Mouse (Mus musculus): Measurements from ENCODE around the gene Ubac2. TPM values are rescaled to one million over a fixed set of nuclear protein-coding genes. Genes with fewer than 3 reads are reported as not detected.
A peak's percentile ranks its signal among the peaks of the same experiment; 100 is the strongest.
"Not testable (repeated sequence)": the region's sequence is repeated elsewhere in the genome, so short reads cannot be mapped to it uniquely, and the experiment has no call there.

The Ubac2 gene
- polyA plus RNA-seq, 1 experiment: 47.1 TPM

GRCm38 (mm10) chr14:122056871-122057270 is 178.5 kb downstream of the Ubac2 start:
- no peak for TF ChIP-seq POLR2A (IDR thresholded peaks at IDR 0.05; ENCODE audit: borderline replicate concordance, extremely low read depth, low read depth, low read length)
- no peak for TF ChIP-seq CTCF (IDR thresholded peaks at IDR 0.05; ENCODE audit: insufficient read depth, low read length)
- Histone ChIP-seq H3K4me3 (replicated peaks; ENCODE audit: extremely low read depth, low read depth, low read length) (no peak overlapping the region), H3K4me1 (ENCODE audit: control insufficient read depth, insufficient read depth, low read length) (no peaks in the 10 kb centered on the region)
- DNase-seq: no peak
- whole genome bisulfite sequencing: 70% methylated on average over 6 of the region's 6 CpGs

GRCm38 (mm10) chr14:122057941-122058346 is 179.5 kb downstream of the Ubac2 start:
- DNase-seq: no peak
- Histone ChIP-seq H3K4me3 (replicated peaks; ENCODE audit: extremely low read depth, low read depth, low read length) (no peak overlapping the region), H3K4me1 (ENCODE audit: control insufficient read depth, insufficient read depth, low read length) (no peaks in the 10 kb centered on the region)
- TF ChIP-seq POLR2A (IDR thresholded peaks at IDR 0.05; ENCODE audit: borderline replicate concordance, extremely low read depth, low read depth, low read length): no peak
- TF ChIP-seq CTCF (IDR thresholded peaks at IDR 0.05; ENCODE audit: insufficient read depth, low read length): no peak
- WGBS: 24% methylated on average over 2 of the region's 2 CpGs

GRCm38 (mm10) chr14:122060642-122061041 is 182.2 kb downstream of the Ubac2 start:
- 5% methylated on average over 3 of the region's 3 CpGs for WGBS
- peak; percentile 77 for DNase-seq
- no peaks in the 10 kb centered on the region; the same call in 1 of the 2 replicates for H3K4me1 ChIP-seq (ENCODE audit: control insufficient read depth, insufficient read depth, low read length)
- no peak overlapping the region for H3K4me3 ChIP-seq (replicated peaks; ENCODE audit: extremely low read depth, low read depth, low read length)
- no peak for TF ChIP-seq POLR2A (IDR thresholded peaks at IDR 0.05; ENCODE audit: borderline replicate concordance, extremely low read depth, low read depth, low read length)
- peak; percentile 88 for TF ChIP-seq CTCF (IDR thresholded peaks at IDR 0.05; ENCODE audit: insufficient read depth, low read length)

GRCm38 (mm10) chr14:122061376-122061775 is 183.0 kb downstream of the Ubac2 start:
- no peak for DNase-seq
- Histone ChIP-seq H3K4me3 (replicated peaks; ENCODE audit: extremely low read depth, low read depth, low read length) (no peak overlapping the region), H3K4me1 (ENCODE audit: control insufficient read depth, insufficient read depth, low read length) (peaks cover 4% of the 10 kb centered on the region; the same call in 1 of the 2 replicates)
- TF ChIP-seq CTCF (IDR thresholded peaks at IDR 0.05; ENCODE audit: insufficient read depth, low read length): no peak
- TF ChIP-seq POLR2A (IDR thresholded peaks at IDR 0.05; ENCODE audit: borderline replicate concordance, extremely low read depth, low read depth, low read length): no peak
- WGBS: 82% methylated on average over 6 of the region's 6 CpGs

GRCm38 (mm10) chr14:122062411-122063090 is 184.1 kb downstream of the Ubac2 start:
- Histone ChIP-seq H3K4me1 (ENCODE audit: control insufficient read depth, insufficient read depth, low read length) (peaks cover 4% of the 10 kb centered on the region; the same call in 1 of the 2 replicates), H3K4me3 (replicated peaks; ENCODE audit: extremely low read depth, low read depth, low read length) (no peak overlapping the region)
- DNase-seq: no peak
- TF ChIP-seq POLR2A (IDR thresholded peaks at IDR 0.05; ENCODE audit: borderline replicate concordance, extremely low read depth, low read depth, low read length): no peak
- TF ChIP-seq CTCF (IDR thresholded peaks at IDR 0.05; ENCODE audit: insufficient read depth, low read length): no peak
- WGBS: 80% methylated on average over 10 of the region's 10 CpGs

- peaks cover 4% of the 10 kb centered on the region; the same call in 1 of the 2 replicates for H3K4me1 ChIP-seq (ENCODE audit: control insufficient read depth, insufficient read depth, low read length)
- 54% methylated on average over 5 of the region's 5 CpGs for WGBS
- no peak for DNase-seq
- H3K4me3 ChIP-seq (replicated peaks; ENCODE audit: extremely low read depth, low read depth, low read length): no peak overlapping the region
- no peak for TF ChIP-seq POLR2A (IDR thresholded peaks at IDR 0.05; ENCODE audit: borderline replicate concordance, extremely low read depth, low read depth, low read length)
These were observed 185.2 kb downstream of the Ubac2 start for GRCm38 (mm10) chr14:122063599-122063998.

GRCm38 (mm10) chr14:122064519-122064918 is 186.1 kb downstream of the Ubac2 start:
- peak; percentile 62 for DNase-seq
- Histone ChIP-seq H3K4me3 (replicated peaks; ENCODE audit: extremely low read depth, low read depth, low read length) (no peak overlapping the region), H3K4me1 (ENCODE audit: control insufficient read depth, insufficient read depth, low read length) (peaks cover 4% of the 10 kb centered on the region; the same call in 1 of the 2 replicates)
- 2% methylated on average over 2 of the region's 2 CpGs for WGBS
- TF ChIP-seq POLR2A (IDR thresholded peaks at IDR 0.05; ENCODE audit: borderline replicate concordance, extremely low read depth, low read depth, low read length) (no peak), CTCF (IDR thresholded peaks at IDR 0.05; ENCODE audit: insufficient read depth, low read length) (peak; percentile 79)

- peaks cover 6% of the 10 kb centered on the region; the same call in 1 of the 2 replicates for H3K4me1 ChIP-seq (ENCODE audit: control insufficient read depth, insufficient read depth, low read length)
- H3K4me3 ChIP-seq (replicated peaks; ENCODE audit: extremely low read depth, low read depth, low read length): no peak overlapping the region
- 24% methylated on average over 4 of the region's 4 CpGs for WGBS
- TF ChIP-seq CTCF (IDR thresholded peaks at IDR 0.05; ENCODE audit: insufficient read depth, low read length) (no peak), POLR2A (IDR thresholded peaks at IDR 0.05; ENCODE audit: borderline replicate concordance, extremely low read depth, low read depth, low read length) (no peak)
- DNase-seq: no peak
These were observed 187.8 kb downstream of the Ubac2 start for GRCm38 (mm10) chr14:122066243-122066642.

- 74% methylated on average over 3 of the region's 3 CpGs for WGBS
- not testable (repeated sequence) for H3K4me3 ChIP-seq (replicated peaks; ENCODE audit: extremely low read depth, low read depth, low read length); H3K4me1 ChIP-seq (ENCODE audit: control insufficient read depth, insufficient read depth, low read length); DNase-seq
These were observed 189.6 kb downstream of the Ubac2 start for GRCm38 (mm10) chr14:122068036-122068435.

Data from lung, adult 2 months (tissue).